Mouse (Mus musculus): ENCODE measurements at regions not wholly inside any gene's neighbourhood (a gene's known extent, or its start where the extent isn't known, plus 50 kb on each side); places are given as distances from the start of the nearest gene placed in this dataset.

DNA sequence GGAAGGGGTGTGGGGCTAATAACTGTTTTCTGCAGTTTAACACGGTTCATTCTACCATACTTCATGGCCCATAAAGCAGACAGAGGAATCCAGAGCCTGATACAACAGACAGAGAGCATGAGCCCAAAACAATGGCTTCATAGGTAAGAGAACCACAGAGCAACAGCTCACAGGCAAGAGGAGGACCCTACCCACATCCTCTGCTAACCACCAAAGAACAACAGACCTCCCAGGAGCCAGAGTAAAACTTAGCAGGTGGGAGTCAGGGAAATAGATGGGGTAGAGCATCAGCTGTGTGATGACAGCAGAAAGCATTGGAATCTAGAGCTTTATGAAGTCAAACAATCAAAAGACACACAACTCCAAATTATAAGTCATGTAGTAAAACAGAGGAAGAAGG is 231.8 kb downstream of the 1700129C05Rik start:
- no peak for TF ChIP-seq CTCF (IDR thresholded peaks at IDR 0.05; ENCODE audit: extremely low read depth, insufficient read depth, insufficient read length, insufficient replicate concordance)
- no peak for TF ChIP-seq POLR2A (IDR thresholded peaks at IDR 0.05; ENCODE audit: low read depth, low read length)

Data from spleen, adult 2 months (tissue).